Mouse (Mus musculus): ENCODE data around the gene Selenof. TPM values are rescaled to one million over a fixed set of nuclear protein-coding genes. Genes with fewer than 3 reads are reported as not detected.
A peak's percentile ranks its signal among the peaks of the same experiment; 100 is the strongest.

The Selenof gene
- polyA plus RNA-seq, 1 experiment from 2014 or later, result 453 TPM

DNA sequence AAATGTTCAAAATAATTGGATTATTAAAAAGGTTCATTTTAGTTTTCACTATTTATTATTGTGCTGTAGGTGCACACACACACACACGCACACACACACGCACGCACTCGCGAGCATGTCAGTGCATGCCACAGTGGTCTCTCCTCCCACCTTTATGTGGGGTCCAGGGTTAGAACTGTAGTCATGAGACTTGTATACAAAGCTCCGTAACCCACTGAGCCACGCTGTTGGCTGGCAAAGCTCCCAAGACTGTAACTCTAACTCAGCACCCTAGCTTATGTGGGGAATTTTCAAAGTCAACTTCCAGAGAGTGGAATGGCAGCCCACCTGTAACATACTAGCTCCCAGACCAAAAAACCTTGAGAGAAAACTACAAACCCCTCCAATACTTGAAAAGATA, 25.0 kb upstream of the Selenof start:
- Histone ChIP-seq H3K27ac (ENCODE audit: low read depth, low read length) (no peak overlapping the region), H3K9me3 (ENCODE audit: control insufficient read depth, low read length) (no peaks in the 10 kb centered on the region), H3K27me3 (ENCODE audit: control insufficient read depth, insufficient read depth, low read length) (no peaks in the 10 kb centered on the region), H3K4me2 (replicated peaks; ENCODE audit: low read depth, low read length) (no peak overlapping the region), H3K36me3 (ENCODE audit: control insufficient read depth, insufficient read depth, low read length) (no peaks in the 10 kb centered on the region), H3K9ac (ENCODE audit: low read depth, low read length) (no peak overlapping the region), H3K4me1 (replicated peaks; ENCODE audit: control insufficient read depth, insufficient read depth, low read length) (no peaks in the 10 kb centered on the region), H3K4me3 (ENCODE audit: low read depth, low read length) (no peak overlapping the region)
- 94% methylated on average over 7 of the region's 7 CpGs for WGBS
- no peak for DNase-seq (ENCODE audit: low spot score)
- no peak for ATAC-seq (ENCODE audit: low FRiP score)

- no peaks in the 10 kb centered on the region for H3K9me3 ChIP-seq (ENCODE audit: control insufficient read depth, low read length)
Observed at GRCm38 (mm10) chr3:144545832-144546231, 24.3 kb upstream of the Selenof start.

GRCm38 (mm10) chr3:144546490-144546889, 23.6 kb upstream of the Selenof start:
- ATAC-seq (ENCODE audit: low FRiP score) (no peak), DNase-seq (ENCODE audit: low spot score) (no peak)
- no peak overlapping the region for H3K27ac ChIP-seq (ENCODE audit: low read depth, low read length)
- H3K4me3 ChIP-seq (ENCODE audit: low read depth, low read length), result no peak overlapping the region
- 67% methylated on average over 4 of the region's 4 CpGs for WGBS
- no peaks in the 10 kb centered on the region for H3K9me3 ChIP-seq (ENCODE audit: control insufficient read depth, low read length)
- H3K27me3 ChIP-seq (ENCODE audit: control insufficient read depth, insufficient read depth, low read length), result no peaks in the 10 kb centered on the region
- H3K4me2 ChIP-seq (replicated peaks; ENCODE audit: low read depth, low read length), result no peak overlapping the region
- H3K36me3 ChIP-seq (ENCODE audit: control insufficient read depth, insufficient read depth, low read length), result no peaks in the 10 kb centered on the region
- H3K4me1 ChIP-seq (replicated peaks; ENCODE audit: control insufficient read depth, insufficient read depth, low read length), result no peaks in the 10 kb centered on the region
- no peak overlapping the region for H3K9ac ChIP-seq (ENCODE audit: low read depth, low read length)

More at GRCm38 (mm10) chr3:144545832-144546231, 24.3 kb upstream of the Selenof start:
- H3K4me3 ChIP-seq (ENCODE audit: low read depth, low read length), result no peak overlapping the region
- no peaks in the 10 kb centered on the region for H3K36me3 ChIP-seq (ENCODE audit: control insufficient read depth, insufficient read depth, low read length)
- no peaks in the 10 kb centered on the region for H3K27me3 ChIP-seq (ENCODE audit: control insufficient read depth, insufficient read depth, low read length)
- no peak overlapping the region for H3K9ac ChIP-seq (ENCODE audit: low read depth, low read length)
- H3K27ac ChIP-seq (ENCODE audit: low read depth, low read length), result no peak overlapping the region
- WGBS, result 58% methylated on average over 4 of the region's 4 CpGs
- H3K4me1 ChIP-seq (replicated peaks; ENCODE audit: control insufficient read depth, insufficient read depth, low read length), result no peaks in the 10 kb centered on the region
- DNase-seq (ENCODE audit: low spot score) (no peak), ATAC-seq (ENCODE audit: low FRiP score) (no peak)
- no peak overlapping the region for H3K4me2 ChIP-seq (replicated peaks; ENCODE audit: low read depth, low read length)

GRCm38 (mm10) chr3:144548186-144548845, 21.8 kb upstream of the Selenof start:
- 92% methylated on average over 7 of the region's 7 CpGs for WGBS
- Histone ChIP-seq H3K4me3 (ENCODE audit: low read depth, low read length) (no peak overlapping the region), H3K4me2 (replicated peaks; ENCODE audit: low read depth, low read length) (no peak overlapping the region), H3K27ac (ENCODE audit: low read depth, low read length) (no peak overlapping the region), H3K36me3 (ENCODE audit: control insufficient read depth, insufficient read depth, low read length) (no peaks in the 10 kb centered on the region), H3K9me3 (ENCODE audit: control insufficient read depth, low read length) (no peaks in the 10 kb centered on the region), H3K4me1 (replicated peaks; ENCODE audit: control insufficient read depth, insufficient read depth, low read length) (no peaks in the 10 kb centered on the region), H3K9ac (ENCODE audit: low read depth, low read length) (no peak overlapping the region), H3K27me3 (ENCODE audit: control insufficient read depth, insufficient read depth, low read length) (no peaks in the 10 kb centered on the region)
- no peak for DNase-seq (ENCODE audit: low spot score)
- ATAC-seq (ENCODE audit: low FRiP score), result no peak

GRCm38 (mm10) chr3:144550036-144550435, 20.1 kb upstream of the Selenof start:
- Histone ChIP-seq H3K9ac (ENCODE audit: low read depth, low read length) (no peak overlapping the region), H3K27me3 (ENCODE audit: control insufficient read depth, insufficient read depth, low read length) (no peaks in the 10 kb centered on the region), H3K4me1 (replicated peaks; ENCODE audit: control insufficient read depth, insufficient read depth, low read length) (0 out of 2 replicates have a peak, but pooled peaks cover 2% of the 10 kb centered on the region), H3K36me3 (ENCODE audit: control insufficient read depth, insufficient read depth, low read length) (no peaks in the 10 kb centered on the region), H3K4me2 (replicated peaks; ENCODE audit: low read depth, low read length) (no peak overlapping the region), H3K4me3 (ENCODE audit: low read depth, low read length) (no peak overlapping the region), H3K27ac (ENCODE audit: low read depth, low read length) (no peak overlapping the region), H3K9me3 (ENCODE audit: control insufficient read depth, low read length) (no peaks in the 10 kb centered on the region)
- 87% methylated on average over 5 of the region's 5 CpGs for WGBS
- ATAC-seq (ENCODE audit: low FRiP score) (no peak), DNase-seq (ENCODE audit: low spot score) (no peak)

DNA sequence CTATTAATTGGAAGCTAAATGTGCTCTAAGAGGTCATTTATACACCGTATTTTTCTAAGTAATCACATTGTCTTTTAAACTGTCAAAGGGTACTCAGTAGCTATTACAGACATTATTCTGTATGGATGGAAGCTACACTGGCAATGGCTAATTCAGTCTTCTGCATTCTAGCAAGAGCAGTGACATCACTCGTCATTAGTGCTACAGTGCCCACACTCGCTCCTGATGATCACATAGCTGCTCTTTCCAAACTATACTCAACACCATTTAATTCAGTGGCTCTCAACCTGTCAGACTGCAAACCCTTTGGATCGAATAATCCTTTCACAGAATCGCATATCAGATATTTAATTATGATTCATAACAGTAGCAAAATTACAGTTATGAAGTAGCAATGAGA, 19.4 kb upstream of the Selenof start:
- no peak overlapping the region for H3K27ac ChIP-seq (ENCODE audit: low read depth, low read length)
- 95% methylated on average over 5 of the region's 5 CpGs for WGBS
- H3K4me2 ChIP-seq (replicated peaks; ENCODE audit: low read depth, low read length), result no peak overlapping the region
- no peaks in the 10 kb centered on the region for H3K36me3 ChIP-seq (ENCODE audit: control insufficient read depth, insufficient read depth, low read length)
- no peaks in the 10 kb centered on the region for H3K9me3 ChIP-seq (ENCODE audit: control insufficient read depth, low read length)
- DNase-seq (ENCODE audit: low spot score) (no peak), ATAC-seq (ENCODE audit: low FRiP score) (no peak)
- no peak overlapping the region for H3K4me3 ChIP-seq (ENCODE audit: low read depth, low read length)
- 0 out of 2 replicates have a peak, but pooled peaks cover 2% of the 10 kb centered on the region for H3K4me1 ChIP-seq (replicated peaks; ENCODE audit: control insufficient read depth, insufficient read depth, low read length)
- no peak overlapping the region for H3K9ac ChIP-seq (ENCODE audit: low read depth, low read length)
- no peaks in the 10 kb centered on the region for H3K27me3 ChIP-seq (ENCODE audit: control insufficient read depth, insufficient read depth, low read length)

DNA sequence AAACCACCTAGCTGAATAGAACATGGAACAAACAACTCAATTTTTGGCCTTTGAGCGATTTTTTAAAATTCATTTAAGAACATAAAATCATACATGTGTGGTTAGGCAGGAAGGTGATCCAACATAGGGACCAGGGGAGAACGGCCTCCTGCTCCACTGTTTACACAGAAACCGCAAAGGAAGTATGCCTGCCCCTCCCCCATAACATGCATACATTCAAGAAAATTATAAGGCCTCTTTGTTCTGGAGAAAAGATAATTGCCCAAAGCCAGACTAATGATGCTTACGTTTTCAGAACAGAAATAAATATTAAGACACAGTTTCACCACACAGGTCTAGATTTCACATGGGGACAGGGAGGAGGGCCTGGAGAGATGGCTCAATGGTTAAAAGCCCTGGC, 18.7 kb upstream of the Selenof start:
- Histone ChIP-seq H3K36me3 (ENCODE audit: control insufficient read depth, insufficient read depth, low read length) (no peaks in the 10 kb centered on the region), H3K27ac (ENCODE audit: low read depth, low read length) (no peak overlapping the region), H3K9me3 (ENCODE audit: control insufficient read depth, low read length) (no peaks in the 10 kb centered on the region), H3K4me2 (replicated peaks; ENCODE audit: low read depth, low read length) (no peak overlapping the region), H3K27me3 (ENCODE audit: control insufficient read depth, insufficient read depth, low read length) (no peaks in the 10 kb centered on the region), H3K4me3 (ENCODE audit: low read depth, low read length) (no peak overlapping the region), H3K4me1 (replicated peaks; ENCODE audit: control insufficient read depth, insufficient read depth, low read length) (0 out of 2 replicates have a peak, but pooled peaks cover 2% of the 10 kb centered on the region), H3K9ac (ENCODE audit: low read depth, low read length) (no peak overlapping the region)
- 80% methylated on average over 4 of the region's 4 CpGs for WGBS
- ATAC-seq (ENCODE audit: low FRiP score) (no peak), DNase-seq (ENCODE audit: low spot score) (no peak)

- DNase-seq (ENCODE audit: low spot score) (peak; percentile 13), ATAC-seq (ENCODE audit: low FRiP score) (peak; percentile 39; the same call in 1 of the 2 replicates)
- Histone ChIP-seq H3K27me3 (ENCODE audit: control insufficient read depth, insufficient read depth, low read length) (no peaks in the 10 kb centered on the region), H3K27ac (ENCODE audit: low read depth, low read length) (no peak overlapping the region), H3K36me3 (ENCODE audit: control insufficient read depth, insufficient read depth, low read length) (no peaks in the 10 kb centered on the region), H3K9ac (ENCODE audit: low read depth, low read length) (no peak overlapping the region), H3K4me3 (ENCODE audit: low read depth, low read length) (no peak overlapping the region), H3K4me2 (replicated peaks; ENCODE audit: low read depth, low read length) (no peak overlapping the region), H3K9me3 (ENCODE audit: control insufficient read depth, low read length) (no peaks in the 10 kb centered on the region), H3K4me1 (replicated peaks; ENCODE audit: control insufficient read depth, insufficient read depth, low read length) (peaks cover 7% of the 10 kb centered on the region; the same call in 1 of the 2 replicates)
- 45% methylated on average over 7 of the region's 7 CpGs for WGBS
Observed at GRCm38 (mm10) chr3:144553942-144554341, 16.2 kb upstream of the Selenof start.

DNA sequence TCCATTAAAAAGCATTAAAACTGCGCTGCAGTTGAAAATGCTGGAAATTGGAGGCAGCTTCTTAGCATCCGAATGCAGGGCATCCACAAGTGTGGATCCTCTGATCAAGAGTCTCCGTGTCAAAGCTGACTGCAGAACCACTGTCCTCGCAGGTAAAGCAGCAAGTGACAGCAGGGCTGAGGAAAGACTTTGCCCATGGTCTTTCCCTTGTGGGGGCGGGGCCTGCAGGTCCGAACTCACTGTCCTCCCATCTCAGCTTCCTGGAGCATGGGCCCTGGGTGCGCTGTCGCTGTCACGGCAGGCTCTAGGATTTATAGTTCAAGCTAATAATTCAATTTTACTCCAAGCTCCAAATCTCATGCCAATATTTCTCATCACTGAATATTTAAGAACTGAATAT, 15.6 kb upstream of the Selenof start:
- H3K4me1 ChIP-seq (replicated peaks; ENCODE audit: control insufficient read depth, insufficient read depth, low read length), result peaks cover 7% of the 10 kb centered on the region; the same call in 1 of the 2 replicates
- no peak overlapping the region for H3K4me2 ChIP-seq (replicated peaks; ENCODE audit: low read depth, low read length)
- ATAC-seq (ENCODE audit: low FRiP score) (no peak), DNase-seq (ENCODE audit: low spot score) (no peak)
- H3K4me3 ChIP-seq (ENCODE audit: low read depth, low read length), result no peak overlapping the region
- WGBS, result 68% methylated on average over 9 of the region's 9 CpGs
- no peaks in the 10 kb centered on the region for H3K9me3 ChIP-seq (ENCODE audit: control insufficient read depth, low read length)
- no peaks in the 10 kb centered on the region for H3K27me3 ChIP-seq (ENCODE audit: control insufficient read depth, insufficient read depth, low read length)
- H3K9ac ChIP-seq (ENCODE audit: low read depth, low read length), result no peak overlapping the region
- no peak overlapping the region for H3K27ac ChIP-seq (ENCODE audit: low read depth, low read length)
- H3K36me3 ChIP-seq (ENCODE audit: control insufficient read depth, insufficient read depth, low read length), result no peaks in the 10 kb centered on the region
